Comparison of ENCODE assay signal across 8 mouse cellular contexts in the genomic region with DNA sequence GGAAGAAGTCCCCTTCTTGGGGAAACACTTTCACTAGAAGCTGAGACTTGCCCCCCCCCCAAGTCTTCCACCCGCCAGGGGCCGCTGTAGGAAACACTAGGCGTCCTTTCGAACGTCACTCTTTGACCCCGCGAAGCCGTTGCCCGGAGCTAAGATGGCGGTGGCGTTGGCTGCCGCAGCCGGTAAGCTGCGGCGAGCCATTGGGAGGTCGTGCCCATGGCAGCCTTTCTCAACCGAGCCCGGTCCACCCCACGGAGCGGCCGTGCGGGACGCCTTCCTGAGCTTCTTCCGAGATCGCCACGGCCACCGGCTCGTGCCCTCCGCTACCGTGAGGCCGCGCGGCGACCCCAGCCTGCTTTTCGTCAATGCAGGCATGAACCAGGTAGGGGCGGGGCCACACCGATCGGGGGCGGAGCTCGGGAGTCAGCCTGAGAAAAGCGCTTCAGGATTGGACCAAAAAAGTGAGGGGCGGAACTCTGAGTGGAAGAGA. TPM values are rescaled to one million over a fixed set of nuclear protein-coding genes. Genes with fewer than 3 reads are reported as not detected.
DNase-seq lines count a peak whose midpoint lies in the region; ATAC-seq and TF ChIP-seq lines count a peak whose summit lies in the region.

A gene (plus strand): TSS at position 142 of the 490 bp plus-strand sequence.

- H3K9ac ChIP-seq in forebrain, embryonic 16.5 days (replicated peaks; ENCODE audit: low read depth, low read length), result peak within 1 kb of the TSS; percentile 81
- H3K9ac ChIP-seq in lung, embryonic 15.5 days, result peak within 1 kb of the TSS; percentile 88

- no peaks in the 10 kb centered on the region for H3K9me3 ChIP-seq in G1E (replicated peaks)
- H3K9me3 ChIP-seq in forebrain, embryonic 16.5 days (ENCODE audit: control insufficient read depth, low read length), result no peaks in the 10 kb centered on the region
- no peaks in the 10 kb centered on the region for H3K9me3 ChIP-seq in lung, embryonic 15.5 days

- peak within 1 kb of the TSS; percentile 88 for H3K27ac ChIP-seq in forebrain, embryonic 16.5 days (ENCODE audit: low read length)
- H3K27ac ChIP-seq in lung, embryonic 15.5 days, result peak within 1 kb of the TSS; percentile 87

- H3K4me2 ChIP-seq in forebrain, embryonic 16.5 days (ENCODE audit: low read length), result peak within 1 kb of the TSS; percentile 22
- peak within 1 kb of the TSS; percentile 54 for H3K4me2 ChIP-seq in lung, embryonic 15.5 days

- H3K4me1 ChIP-seq in G1E (ENCODE audit: insufficient read depth, low read depth, low read length), result peaks cover 30% of the 10 kb centered on the region
- H3K4me1 ChIP-seq in forebrain, embryonic 16.5 days (replicated peaks; ENCODE audit: control insufficient read depth, insufficient read depth, low read length), result peaks cover 4% of the 10 kb centered on the region
- H3K4me1 ChIP-seq in lung, embryonic 15.5 days, result peaks cover 7% of the 10 kb centered on the region; the same call in 1 of the 2 replicates

- peaks cover 40% of the 10 kb centered on the region for H3K36me3 ChIP-seq in G1E (replicated peaks)
- H3K36me3 ChIP-seq in forebrain, embryonic 16.5 days (ENCODE audit: control insufficient read depth, insufficient read depth), result no peaks in the 10 kb centered on the region
- peaks cover 9% of the 10 kb centered on the region for H3K36me3 ChIP-seq in lung, embryonic 15.5 days

- H3K27me3 ChIP-seq in G1E (ENCODE audit: insufficient read depth, low read length), result peaks cover 17% of the 10 kb centered on the region
- H3K27me3 ChIP-seq in forebrain, embryonic 16.5 days (replicated peaks; ENCODE audit: control insufficient read depth, insufficient read depth, low read length), result no peaks in the 10 kb centered on the region
- no peaks in the 10 kb centered on the region for H3K27me3 ChIP-seq in lung, embryonic 15.5 days

- ATAC-seq in G1E (ENCODE audit: extremely low read depth, insufficient number of reproducible peaks, low FRiP score, poor library complexity, severe bottlenecking), result peak; percentile 82
- peak; percentile 96 for ATAC-seq in forebrain, embryonic 16.5 days
- peak; percentile 93 for ATAC-seq in lung, embryonic 15.5 days (ENCODE audit: borderline replicate concordance, extremely low read depth, low FRiP score, low TSS enrichment)

- WGBS in forebrain, embryonic 16.5 days, result under 1% methylated on average over 42 of the region's 42 CpGs
- WGBS in lung, embryonic 15.5 days, result under 1% methylated on average over 42 of the region's 42 CpGs

- TF ChIP-seq CTCF in G1E (IDR thresholded peaks at IDR 0.05; ENCODE audit: low read depth, low read length), result peak; percentile 26; the same call in 1 of the 2 replicates

- H3K4me3 ChIP-seq in G1E (ENCODE audit: low read depth, low read length), result peak within 1 kb of the TSS; percentile 87
- peak within 1 kb of the TSS; percentile 71 for H3K4me3 ChIP-seq in forebrain, embryonic 16.5 days (replicated peaks; ENCODE audit: low read length)
- peak within 1 kb of the TSS; percentile 98 for H3K4me3 ChIP-seq in lung, embryonic 15.5 days

- DNase-seq in G1E (ENCODE audit: low spot score), result peak; percentile 82
- DNase-seq in cerebellum, adult 18-20 months, result peak; percentile 95
- peak; percentile 97 for DNase-seq in heart, postnatal 4 days
- DNase-seq in layer of hippocampus, adult 8-10 months (ENCODE audit: low spot score in 2 of 2), result peak; percentile 85 to 92
- peak; percentile 82 for DNase-seq in ovary, adult 18-20 months (ENCODE audit: low spot score)
- peak; percentile 97 for DNase-seq in thymus, postnatal 0 days (ENCODE audit: low spot score)

RNA-seq across cellular contexts. Expression of the gene that starts here (rescaled TPM):
- total RNA-seq in G1E (2014; fragmentation: Nextera tagmentation), result 6.8 and 17.1 TPM in 2 replicates
- total RNA-seq in G1E (2017), result 7.8 and 8.7 TPM in 2 replicates
- polyA plus RNA-seq in G1E (2012), result 34.7 and 43.0 TPM in 2 replicates
- 17.6 and 19.1 TPM in 2 replicates for polyA plus RNA-seq in forebrain, embryonic 16.5 days (2015; fragmentation: Nextera tagmentation; extraction: Ambion mirVana)
- 10 to 100 TPM; 21.5 to 21.9 TPM for total RNA-seq in heart, postnatal 4 days (2021)
- total RNA-seq in layer of hippocampus, adult 8-10 months (2022), result 10 to 100 TPM; 21.8 to 30.6 (median 24.3) TPM
- polyA plus RNA-seq in lung, embryonic 15.5 days (2015; fragmentation: Nextera tagmentation; extraction: Ambion mirVana), result 20.6 and 21.0 TPM in 2 replicates
- 26.9 and 27.7 TPM in 2 replicates for polyA plus RNA-seq in thymus, postnatal 0 days (2015; fragmentation: Nextera tagmentation; extraction: Ambion mirVana)

Comparison
In these comparisons a context has a peak if more than half of its experiments do, and no peak if none do; other contexts are left out.
1. Peak in every context shown above with its lines: DNase-seq, ATAC-seq, H3K4me3 ChIP-seq and H3K27ac ChIP-seq.